Mouse (Mus musculus) NIH3T3 (cell line): ENCODE results near the gene Cd247.
"Not testable (repeated sequence)": the region's sequence is repeated elsewhere in the genome, so short reads cannot be mapped to it uniquely, and the experiment has no call there.

ENCODE experiments used
- DNase-seq: peaks from one replicate; pipeline ENCODE4 v3.0.0-alpha.2; 2012; ENCODE audit warnings: low read depth

The Cd247 gene

GRCm38 (mm10) chr1:165788511-165788910 lies at the start of gene Cd247:
Cd247 (plus strand) TSS chr1:165788681.
- DNase-seq, result no peak

GRCm38 (mm10) chr1:165738985-165739384 lies 49.5 kb upstream of the Cd247 start:
- no peak for DNase-seq

- DNase-seq, result no peak
Measured at GRCm38 (mm10) chr1:165741989-165742388, 46.5 kb upstream of the Cd247 start.

GRCm38 (mm10) chr1:165748053-165748452 lies 40.4 kb upstream of the Cd247 start:
- no peak for DNase-seq

- no peak for DNase-seq
Measured at GRCm38 (mm10) chr1:165751142-165751541, 37.3 kb upstream of the Cd247 start.

GRCm38 (mm10) chr1:165751838-165752237 lies 36.6 kb upstream of the Cd247 start:
- DNase-seq, result no peak

- peak; percentile 37 for DNase-seq
Measured at GRCm38 (mm10) chr1:165754205-165754604, 34.3 kb upstream of the Cd247 start.

GRCm38 (mm10) chr1:165755194-165755593 lies 33.3 kb upstream of the Cd247 start:
- DNase-seq, result no peak

GRCm38 (mm10) chr1:165761522-165762305 lies 26.8 kb upstream of the Cd247 start:
- no peak for DNase-seq

- DNase-seq, result not testable (repeated sequence)
Measured at GRCm38 (mm10) chr1:165762498-165762897, 26.0 kb upstream of the Cd247 start.

- peak; percentile 46 for DNase-seq
Measured at GRCm38 (mm10) chr1:165762914-165763634, 25.4 kb upstream of the Cd247 start.

GRCm38 (mm10) chr1:165763635-165764372 lies 24.7 kb upstream of the Cd247 start, which contains the start of gene Creg1:
Creg1 (plus strand) TSS chr1:165763746.
- peak; percentile 95 for DNase-seq

GRCm38 (mm10) chr1:165764571-165764970 lies 23.9 kb upstream of the Cd247 start:
- DNase-seq, result no peak

GRCm38 (mm10) chr1:165765041-165765440 lies 23.4 kb upstream of the Cd247 start:
- DNase-seq, result no peak

GRCm38 (mm10) chr1:165765651-165766294 lies 22.7 kb upstream of the Cd247 start:
- no peak for DNase-seq

GRCm38 (mm10) chr1:165766295-165766890 lies 22.1 kb upstream of the Cd247 start:
- no peak for DNase-seq

- DNase-seq, result peak; percentile 30
Measured at GRCm38 (mm10) chr1:165768894-165769512, 19.5 kb upstream of the Cd247 start.

GRCm38 (mm10) chr1:165770181-165770759 lies 18.2 kb upstream of the Cd247 start:
- no peak for DNase-seq

- DNase-seq, result peak; percentile 73
Measured at GRCm38 (mm10) chr1:165771491-165771897, 17.0 kb upstream of the Cd247 start.

- no peak for DNase-seq
Measured at GRCm38 (mm10) chr1:165771998-165772397, 16.5 kb upstream of the Cd247 start.
